Mouse (Mus musculus) heart, postnatal 36 days (tissue): Measurements from ENCODE around the gene Insrr. TPM values are rescaled to one million over a fixed set of nuclear protein-coding genes. Genes with fewer than 3 reads are reported as not detected.
A peak's percentile ranks its signal among the peaks of the same experiment; 100 is the strongest.

Source experiments
- DNase-seq, 2 experiments: peaks; one replicate each; pipeline ENCODE4 v3.0.0; 2021 to 2022
- intact Hi-C: fragments of 180-260 bp; cut with DNase I; formaldehyde crosslinking; loops from one replicate; pipeline ENCODE4 v1.15.1; 2025
- total RNA-seq, 2 experiments: library from RNA; stranded (reverse); gene quantifications; 2 replicates each; pipeline ENCODE4 v1.2.3; 2021

Gene Insrr
- total RNA-seq, 2 experiments from 2014 or later = 0.08 TPM; not detected in 1

DNA sequence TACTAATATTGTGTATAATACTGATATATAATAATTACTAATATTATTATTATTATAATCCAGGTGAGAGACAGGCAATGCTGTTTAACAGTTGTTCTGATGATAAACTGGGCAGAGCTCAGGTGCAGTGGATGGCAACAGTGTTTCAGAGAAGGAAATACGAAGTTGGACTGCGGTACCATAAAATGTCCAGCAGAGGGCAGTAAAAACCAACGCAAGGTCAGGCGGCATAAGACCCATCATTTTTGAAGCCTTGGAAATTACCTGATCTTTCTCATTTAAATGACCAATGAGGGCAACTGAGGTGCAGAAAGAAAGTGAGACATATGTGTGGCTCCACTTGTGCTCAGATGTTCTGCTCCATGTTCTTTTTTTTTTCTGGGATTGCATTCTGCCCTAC is 26.5 kb upstream of the Insrr start:
- intact Hi-C loops = loop anchor here (1.0 kb wide), 1 partner anchor 46 kb away; no protein-coding TSS in a partner anchor
- DNase-seq = peak in 1 of 2 experiments; percentile 52

DNA sequence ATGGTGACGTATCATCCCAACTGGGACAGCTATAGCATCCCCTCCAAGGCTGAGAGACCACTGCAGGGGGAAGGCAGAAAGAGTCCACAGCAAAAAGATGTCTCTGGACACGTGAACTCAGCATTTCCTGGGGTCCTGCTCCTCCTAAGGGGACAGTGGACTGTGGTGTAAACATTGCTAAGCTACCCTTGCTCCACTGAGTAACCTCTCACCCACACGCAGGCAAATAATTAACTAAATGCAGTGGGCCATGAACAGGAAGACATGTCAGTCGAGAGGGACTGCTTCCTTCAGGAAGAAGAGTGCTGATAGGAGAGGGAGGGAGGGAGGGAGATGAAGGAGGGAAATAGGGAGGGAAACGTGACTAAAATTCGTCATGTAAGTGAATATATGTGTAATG is 25.7 kb upstream of the Insrr start:
- intact Hi-C loops = no loop called here
- DNase-seq = no peak

DNA sequence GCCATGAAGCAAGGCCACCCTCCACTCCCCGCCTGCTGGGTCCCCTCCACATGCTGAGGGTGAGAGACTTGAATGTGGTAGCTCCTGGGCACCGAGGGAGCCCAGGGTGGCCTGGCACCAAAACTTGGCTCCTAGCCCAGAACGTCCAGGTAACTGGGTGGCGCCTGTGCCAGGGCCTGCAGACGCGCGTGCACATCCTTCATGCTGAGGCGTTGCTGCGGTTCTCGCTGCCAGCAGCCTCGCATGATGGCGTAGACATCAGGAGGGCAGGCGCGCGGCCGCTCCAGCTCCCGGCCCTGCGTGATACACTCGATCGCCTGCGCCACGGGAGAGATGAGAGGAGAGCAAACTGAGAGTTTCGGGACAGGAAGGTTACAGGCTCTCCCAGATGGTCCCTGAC is 18.5 kb upstream of the Insrr start:
- intact Hi-C loops = no loop called here
- DNase-seq = no peak

- DNase-seq = no peak
- intact Hi-C loops = no loop called here
Observed at GRCm38 (mm10) chr3:87779086-87779485, 17.7 kb upstream of the Insrr start.

DNA sequence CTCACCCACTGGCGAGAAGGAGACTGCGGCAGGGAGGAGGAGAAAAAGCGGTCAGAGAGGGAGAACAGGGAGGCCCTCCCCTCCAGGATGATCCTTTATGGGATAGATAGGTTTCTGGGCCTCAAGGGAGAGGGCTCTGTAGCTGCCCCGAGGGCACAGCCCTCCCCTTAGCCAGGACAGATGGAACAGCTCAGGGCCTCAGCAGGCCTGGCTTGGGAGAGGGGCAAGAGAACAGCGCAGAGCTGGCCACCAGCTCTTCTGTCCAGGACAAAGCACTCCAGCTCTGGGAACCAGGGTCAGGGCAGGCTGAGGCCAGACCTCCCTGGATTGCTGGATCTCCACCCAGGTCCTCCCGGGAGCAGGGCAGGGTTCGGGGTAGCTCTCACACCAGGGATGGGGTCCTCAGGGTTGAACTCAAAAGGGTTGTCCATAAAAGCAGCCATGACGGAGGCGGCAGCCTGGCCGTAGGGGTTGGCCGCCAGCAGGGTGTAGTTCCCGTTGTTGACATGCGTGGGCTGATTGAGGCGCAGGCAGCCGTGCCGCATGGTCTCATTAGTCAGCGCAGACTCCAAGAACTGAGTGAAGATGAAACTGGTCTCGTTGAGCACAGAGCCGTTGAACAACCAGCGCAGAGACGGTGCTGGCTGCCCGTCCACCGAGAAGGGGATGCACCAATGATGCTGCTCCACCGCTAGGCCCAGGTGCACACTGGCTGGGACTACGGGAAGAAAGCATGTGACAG is 13.3 kb upstream of the Insrr start:
- DNase-seq = no peak

GRCm38 (mm10) chr3:87785156-87785555 is 11.6 kb upstream of the Insrr start:
- intact Hi-C loops = no loop called here
- no peak for DNase-seq

More for the DNA sequence above, 13.3 kb upstream of the Insrr start:
- intact Hi-C loops = no loop called here

DNA sequence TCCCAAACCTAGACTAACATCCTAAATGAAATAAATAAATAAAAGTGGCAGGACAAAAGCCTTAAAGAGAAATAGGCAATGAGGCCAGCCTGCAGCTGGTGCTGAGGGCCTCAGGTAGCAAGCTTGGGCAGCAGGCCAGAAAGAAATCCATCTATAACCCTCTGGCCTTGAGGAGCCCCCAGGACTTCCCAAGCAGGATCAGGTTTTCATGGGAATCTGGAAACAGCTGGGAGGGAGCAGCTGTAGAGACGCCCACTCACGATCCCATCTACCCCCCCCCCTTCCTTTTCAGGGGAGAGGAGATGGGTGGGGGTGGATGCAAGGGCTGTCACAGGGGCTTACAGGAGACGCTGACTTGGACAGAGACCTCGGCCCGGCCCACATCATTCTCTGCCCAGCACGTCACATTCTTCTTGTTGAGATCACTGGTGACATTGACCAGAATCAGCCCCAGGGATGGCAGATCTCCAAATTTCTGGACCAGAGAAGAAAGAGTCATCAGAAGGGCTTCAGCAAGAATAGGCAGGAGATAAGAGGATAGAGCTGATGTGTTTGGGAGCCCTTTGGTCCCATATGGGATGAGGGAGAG is 11.0 kb upstream of the Insrr start:
- intact Hi-C loops = no loop called here

GRCm38 (mm10) chr3:87789248-87789647 is 7.5 kb upstream of the Insrr start:
- intact Hi-C loops = no loop called here
- no peak for DNase-seq

More for the DNA sequence above, 11.0 kb upstream of the Insrr start:
- DNase-seq = no peak

DNA sequence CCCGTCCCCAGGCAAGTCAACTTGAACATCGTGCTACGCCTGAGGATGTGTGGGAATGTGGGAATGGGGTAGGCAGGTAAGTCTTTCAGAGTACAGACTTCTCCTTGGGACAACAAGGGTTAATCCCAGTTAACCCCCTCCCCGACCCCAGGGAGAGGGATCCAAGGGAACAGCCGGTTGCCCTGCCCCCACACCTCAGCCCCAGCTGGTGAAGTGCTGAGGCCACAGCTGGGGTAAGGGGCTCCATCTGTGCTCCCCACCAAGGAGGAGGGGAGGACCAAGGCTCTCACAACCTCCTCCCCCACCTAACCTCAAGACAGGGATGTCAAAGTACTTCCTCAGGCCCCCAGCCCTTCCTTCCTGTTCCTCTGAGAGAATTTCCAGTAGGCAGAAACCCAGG is 7.0 kb upstream of the Insrr start:
- intact Hi-C loops = no loop called here
- DNase-seq = no peak

GRCm38 (mm10) chr3:87794922-87795325 is 1.8 kb upstream of the Insrr start, which contains the start of gene Ntrk1:
Ntrk1 (minus strand) TSS chr3:87795162.
- no peak for DNase-seq
- intact Hi-C loops = loop anchor here (5.0 kb wide), 1 partner anchor 62 kb away; no protein-coding TSS in a partner anchor

DNA sequence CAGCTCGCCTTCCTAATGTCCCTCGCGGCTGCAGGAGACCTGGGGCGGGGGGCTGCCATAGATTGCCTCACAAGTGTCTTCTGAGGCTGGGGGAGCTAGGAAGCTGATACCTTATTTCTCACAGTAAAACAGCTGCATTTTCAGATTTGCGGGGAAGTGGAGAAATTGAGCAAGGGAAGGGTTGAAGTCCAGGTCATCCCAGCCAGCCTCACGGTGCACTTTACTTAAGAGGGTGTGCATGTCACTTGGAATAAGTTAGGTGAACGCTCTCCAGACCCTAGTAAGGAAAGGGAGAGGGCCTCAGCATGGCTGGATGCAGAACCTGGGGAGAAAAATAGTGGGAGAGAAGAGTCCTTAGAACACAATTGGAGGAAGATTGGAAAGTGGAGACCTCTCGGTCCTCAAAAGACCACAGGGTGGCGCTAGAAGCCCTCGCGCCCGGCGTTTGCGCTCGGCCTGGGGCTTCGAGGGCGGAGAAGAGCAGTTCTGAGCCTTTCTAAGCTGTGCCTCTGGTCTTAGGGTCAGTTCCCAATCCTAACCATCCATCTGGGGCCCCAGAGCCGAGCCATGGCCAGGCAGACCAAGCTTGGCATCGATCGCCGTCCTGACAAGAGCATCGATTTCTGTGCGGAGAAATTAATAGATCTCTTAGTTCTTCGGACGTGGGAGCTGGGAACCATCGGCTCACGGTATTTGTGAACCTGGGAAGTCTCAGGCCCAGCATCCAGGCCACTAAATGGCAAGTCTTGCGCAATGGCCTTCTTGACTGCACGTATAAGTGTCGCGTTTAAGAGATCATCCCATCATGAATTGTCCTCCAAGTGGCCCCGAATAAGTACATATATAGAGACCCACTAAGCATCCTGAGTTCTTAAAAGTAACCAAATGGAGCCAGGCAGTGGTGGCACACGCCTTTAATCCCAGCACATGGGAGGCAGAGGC is 1.1 kb upstream of the Insrr start:
- intact Hi-C loops = loop anchor here (1.0 to 5.0 kb wide), 3 partner anchors 21 to 62 kb away; no protein-coding TSS in a partner anchor

DNA sequence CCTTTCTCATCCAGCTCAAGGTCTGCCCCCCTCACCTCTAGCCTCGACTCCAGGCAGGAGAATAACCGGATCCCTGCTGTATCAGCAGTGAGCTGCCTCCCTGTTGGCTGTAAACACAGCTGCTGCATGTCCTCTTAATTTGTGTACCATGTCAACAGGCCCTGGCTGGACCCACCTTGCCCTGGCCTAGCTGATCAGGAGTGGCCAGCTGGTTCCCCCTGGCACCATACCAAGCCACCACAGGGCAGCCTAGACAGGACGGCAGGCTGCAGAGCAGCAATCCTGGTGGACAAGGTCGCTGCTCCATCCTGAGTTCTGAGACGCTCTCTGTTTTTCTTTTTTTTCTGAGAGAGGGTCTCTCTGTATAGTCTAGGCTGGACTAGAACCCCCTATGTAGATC is 4.9 kb downstream of the Insrr start:
- no peak for DNase-seq
- intact Hi-C loops = no loop called here

More for the DNA sequence above, 1.1 kb upstream of the Insrr start:
- peak; percentile 72 to 74 for DNase-seq

DNA sequence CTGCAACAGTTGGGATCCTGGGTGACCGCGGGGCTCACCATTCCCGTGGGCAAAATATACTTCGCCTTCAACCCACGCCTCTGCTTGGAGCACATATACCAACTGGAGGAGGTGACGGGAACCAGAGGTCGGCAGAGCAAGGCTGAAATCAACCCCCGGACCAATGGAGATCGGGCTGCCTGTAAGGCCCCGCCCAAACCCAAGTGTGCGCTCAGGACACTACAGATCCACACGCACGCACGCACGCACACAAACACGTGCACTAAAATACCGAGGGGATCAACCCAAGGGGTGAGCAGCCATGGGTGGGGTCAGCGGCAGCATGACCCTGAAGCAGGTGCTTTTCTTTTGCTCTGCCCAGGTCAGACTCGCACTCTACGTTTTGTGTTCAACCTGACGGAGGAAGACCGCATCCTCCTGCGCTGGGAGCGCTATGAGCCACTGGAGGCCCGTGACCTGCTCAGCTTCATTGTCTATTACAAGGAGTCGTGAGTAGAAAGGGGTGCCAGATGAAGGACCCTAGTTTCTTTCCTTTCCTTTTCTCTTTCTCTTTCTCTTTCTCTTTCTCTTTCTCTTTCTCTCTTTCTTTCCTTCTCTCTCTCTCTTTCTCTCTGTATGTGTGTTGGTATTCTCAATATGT is 7.4 kb downstream of the Insrr start:
- intact Hi-C loops = no loop called here
- DNase-seq = no peak

- intact Hi-C loops = no loop called here
- no peak for DNase-seq
Observed at GRCm38 (mm10) chr3:87809322-87809962, 12.7 kb downstream of the Insrr start.

GRCm38 (mm10) chr3:87811297-87811696 is 14.5 kb downstream of the Insrr start:
- intact Hi-C loops = no loop called here
- DNase-seq = no peak

DNA sequence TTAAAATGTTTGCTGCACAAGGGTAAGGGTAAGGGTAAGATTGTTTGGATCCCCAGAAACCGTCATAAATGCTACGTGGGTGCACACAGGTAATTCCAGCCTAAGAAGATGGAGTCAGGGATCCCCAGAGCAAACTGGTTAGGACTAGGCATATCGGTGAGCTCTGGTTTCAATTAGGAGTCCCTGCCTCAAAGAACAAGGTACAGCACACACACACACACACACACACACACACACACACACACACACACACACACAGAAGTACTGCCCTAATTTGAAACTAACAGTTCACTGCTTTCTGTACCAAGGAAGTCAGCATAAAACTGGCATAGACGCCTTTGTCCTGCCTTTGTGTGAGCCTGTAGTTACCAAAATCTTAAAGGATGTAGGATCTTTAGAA is 15.7 kb downstream of the Insrr start:
- intact Hi-C loops = no loop called here
- no peak for DNase-seq

- no peak for DNase-seq
Observed at GRCm38 (mm10) chr3:87812873-87813272, 16.1 kb downstream of the Insrr start.

DNA sequence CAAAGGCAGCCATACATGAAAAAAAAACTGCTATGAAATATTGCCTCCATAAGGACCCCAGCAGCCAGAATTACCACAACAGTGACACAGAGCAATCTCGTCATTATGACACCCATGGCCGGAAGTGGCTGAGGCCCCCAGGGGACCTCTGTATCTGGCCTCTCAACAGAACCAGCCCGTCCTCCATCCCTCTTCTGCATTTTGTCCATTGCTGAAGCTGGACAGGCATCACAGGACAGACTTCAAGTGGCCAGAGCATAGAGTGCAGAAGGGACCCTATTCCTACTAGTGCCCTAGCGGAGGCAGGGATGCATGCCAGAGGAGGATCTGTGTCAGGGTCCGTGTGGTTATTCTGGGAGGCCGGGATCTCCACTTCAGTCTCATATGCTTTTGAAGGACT is 19.4 kb downstream of the Insrr start:
- DNase-seq = no peak
- intact Hi-C loops = loop anchor here (1.0 to 2.0 kb wide), 4 partner anchors 20 to 61 kb away; partner anchors contain the start of gene Insrr

More at GRCm38 (mm10) chr3:87812873-87813272, 16.1 kb downstream of the Insrr start:
- intact Hi-C loops = no loop called here

GRCm38 (mm10) chr3:87816646-87817093 is 19.9 kb downstream of the Insrr start:
- intact Hi-C loops = loop anchor here (1.0 to 2.0 kb wide), 4 partner anchors 20 to 61 kb away; partner anchors contain the start of gene Insrr
- DNase-seq = peak; percentile 76 to 78

DNA sequence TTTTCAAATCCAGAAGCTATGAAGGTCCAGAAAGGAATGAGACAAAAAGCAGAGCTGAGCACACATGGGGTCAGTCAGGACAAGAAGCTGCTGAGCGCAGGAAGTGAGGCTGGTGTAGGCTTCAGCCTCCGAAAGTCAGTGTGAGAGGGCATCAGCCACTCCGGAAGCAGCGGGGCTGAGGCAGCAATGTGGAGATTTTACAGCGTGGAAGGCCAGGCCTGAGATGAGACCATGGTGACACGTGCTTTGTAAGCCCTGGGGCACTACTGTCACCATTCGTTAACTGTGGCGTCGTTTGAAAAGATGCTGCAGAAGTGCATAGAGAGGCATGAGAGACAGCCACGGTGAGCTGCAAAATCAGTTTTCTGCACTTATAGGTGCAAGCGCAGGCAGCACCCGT is 21.5 kb downstream of the Insrr start:
- DNase-seq = no peak
- intact Hi-C loops = no loop called here
